In genomic region chr2:166463539-166463938, GRCm38 (mm10) we compare ENCODE assay signal across 10 mouse cellular contexts.
DNase-seq lines count a peak whose midpoint lies in the region; ATAC-seq lines count a peak whose summit lies in the region.
"Had no signal": no experiment of that assay in that cellular context is flagged by ENCODE, and none has a peak within 500 bp of the region (broad histone marks: within the 10 kb centered on the region; RNA-seq: fewer than 3 reads in every experiment).

No protein-coding gene starts in this region.

- H3K36me3 ChIP-seq in limb, embryonic 13.5 days, result no peaks in the 10 kb centered on the region
- H3K36me3 ChIP-seq: hindbrain, embryonic 12.5 days had no signal

- H3K9me3 ChIP-seq in limb, embryonic 13.5 days, result no peaks in the 10 kb centered on the region
- H3K9me3 ChIP-seq: hindbrain, embryonic 12.5 days had no signal

- H3K4me3 ChIP-seq in limb, embryonic 13.5 days, result no peak overlapping the region
- H3K4me3 ChIP-seq: hindbrain, embryonic 12.5 days had no signal

- H3K27me3 ChIP-seq in limb, embryonic 13.5 days, result no peaks in the 10 kb centered on the region
- H3K27me3 ChIP-seq: hindbrain, embryonic 12.5 days had no signal

- ATAC-seq in limb, embryonic 13.5 days (ENCODE audit: low FRiP score, low read depth), result no peak

- no peak overlapping the region for H3K9ac ChIP-seq in limb, embryonic 13.5 days
- H3K9ac ChIP-seq: hindbrain, embryonic 12.5 days had no signal

- peak; percentile 48 to 79 for DNase-seq in frontal cortex, adult 2 months (ENCODE audit: extremely low spot score in 1 of 2, low spot score in 1 of 2)
- no peak for DNase-seq in frontal cortex, postnatal 14 days (ENCODE audit: low spot score in 2 of 2)
- peak; percentile 72 for DNase-seq in 3134 (ENCODE audit: extremely low read depth, insufficient read length, low spot score)
- DNase-seq in gastrocnemius, adult 8-10 months (ENCODE audit: low spot score in 2 of 2), result peak; percentile 25 to 57
- DNase-seq in thymus, postnatal 10 days (ENCODE audit: low spot score in 2 of 2), result no peak
- no peak for DNase-seq in c-Kit-positive CD71-positive TER-119-positive erythroid progenitor cells, embryonic 14.5 days (ENCODE audit: low spot score)
- DNase-seq in cerebellum, postnatal 4 days (ENCODE audit: low spot score in 2 of 2), result no peak

- peaks cover 42% of the 10 kb centered on the region for H3K4me1 ChIP-seq in limb, embryonic 13.5 days

- no peak overlapping the region for H3K4me2 ChIP-seq in limb, embryonic 13.5 days (replicated peaks)
- H3K4me2 ChIP-seq: hindbrain, embryonic 12.5 days had no signal

- H3K27ac ChIP-seq in limb, embryonic 13.5 days, result peak overlapping the region; percentile 35; the same call in 1 of the 2 replicates
- H3K27ac ChIP-seq: hindbrain, embryonic 12.5 days; macrophage had no signal

- 67% methylated on average over 9 of the region's 9 CpGs for WGBS in limb, embryonic 13.5 days

Comparison
In these comparisons a context has a peak if more than half of its experiments do, and no peak if none do; other contexts are left out.
1. DNase-seq: peak in frontal cortex, adult 2 months (2 of 2), 3134 (single experiment) and gastrocnemius, adult 8-10 months (2 of 2); none in frontal cortex, postnatal 14 days (0 of 2), thymus, postnatal 10 days (0 of 2), c-Kit-positive CD71-positive TER-119-positive erythroid progenitor cells, embryonic 14.5 days (single experiment) and cerebellum, postnatal 4 days (0 of 2).